Mouse (Mus musculus): ENCODE data around the gene Pbx2. TPM values are rescaled to one million over a fixed set of nuclear protein-coding genes. Genes with fewer than 3 reads are reported as not detected.

The Pbx2 gene
- polyA plus RNA-seq, 1 experiment = 18.1 TPM

- no peak overlapping the region for H3K4me3 ChIP-seq (ENCODE audit: insufficient read depth, poor library complexity, severe bottlenecking)
- TF ChIP-seq FOSL1 (IDR thresholded peaks at IDR 0.05; ENCODE audit: insufficient read depth, low read length, poor library complexity, severe bottlenecking) (no peak), MYOG (IDR thresholded peaks at IDR 0.05; ENCODE audit: control insufficient read depth, extremely low read depth, insufficient read length) (no peak), USF1 (IDR thresholded peaks at IDR 0.05; ENCODE audit: low read depth) (no peak), CTCF (IDR thresholded peaks at IDR 0.05; ENCODE audit: control insufficient read depth, insufficient read depth, insufficient read length) (no peak), MYOD1 (IDR thresholded peaks at IDR 0.05; ENCODE audit: control insufficient read depth, insufficient read length, low read depth) (no peak), CEBPB (IDR thresholded peaks at IDR 0.05; ENCODE audit: low read depth) (no peak), MAX (IDR thresholded peaks at IDR 0.05) (no peak)
- peaks cover 7% of the 10 kb centered on the region for H3K36me3 ChIP-seq (ENCODE audit: control insufficient read depth, insufficient read depth)
- H3K79me2 ChIP-seq (ENCODE audit: control insufficient read depth, insufficient read depth) = peaks cover 20% of the 10 kb centered on the region
- peaks cover 2% of the 10 kb centered on the region for H3K79me3 ChIP-seq (ENCODE audit: low read depth)
- no peak overlapping the region for H3ac ChIP-seq (ENCODE audit: control insufficient read depth, insufficient read length, low read depth)
- no peaks in the 10 kb centered on the region for H3K27me3 ChIP-seq (ENCODE audit: control insufficient read depth, insufficient read depth, insufficient read length)
These were observed 695 bp upstream of the Pbx2 start for GRCm38 (mm10) chr17:34590154-34590987.

GRCm38 (mm10) chr17:34591994-34592375 is 919 bp downstream of the Pbx2 start:
- Histone ChIP-seq H3ac (ENCODE audit: control insufficient read depth, insufficient read length, low read depth) (peak overlapping the region; percentile 83), H3K4me3 (ENCODE audit: insufficient read depth, poor library complexity, severe bottlenecking) (peak overlapping the region; percentile 59), H3K79me2 (ENCODE audit: control insufficient read depth, insufficient read depth) (peaks cover 20% of the 10 kb centered on the region), H3K79me3 (ENCODE audit: low read depth) (peaks cover 2% of the 10 kb centered on the region), H3K36me3 (ENCODE audit: control insufficient read depth, insufficient read depth) (peaks cover 14% of the 10 kb centered on the region), H3K27me3 (ENCODE audit: control insufficient read depth, insufficient read depth, insufficient read length) (no peaks in the 10 kb centered on the region)
- no peak for TF ChIP-seq CTCF (IDR thresholded peaks at IDR 0.05; ENCODE audit: control insufficient read depth, insufficient read depth, insufficient read length)

- H3K79me2 ChIP-seq (ENCODE audit: control insufficient read depth, insufficient read depth) = peaks cover 20% of the 10 kb centered on the region
- H3K36me3 ChIP-seq (ENCODE audit: control insufficient read depth, insufficient read depth) = peaks cover 14% of the 10 kb centered on the region
- TF ChIP-seq CEBPB (IDR thresholded peaks at IDR 0.05; ENCODE audit: low read depth) (no peak), CTCF (IDR thresholded peaks at IDR 0.05; ENCODE audit: control insufficient read depth, insufficient read depth, insufficient read length) (no peak), MYOG (IDR thresholded peaks at IDR 0.05; ENCODE audit: control insufficient read depth, extremely low read depth, insufficient read length) (no peak), FOSL1 (IDR thresholded peaks at IDR 0.05; ENCODE audit: insufficient read depth, low read length, poor library complexity, severe bottlenecking) (no peak), MAX (IDR thresholded peaks at IDR 0.05) (no peak), MYOD1 (IDR thresholded peaks at IDR 0.05; ENCODE audit: control insufficient read depth, insufficient read length, low read depth) (no peak), USF1 (IDR thresholded peaks at IDR 0.05; ENCODE audit: low read depth) (no peak)
- H3K79me3 ChIP-seq (ENCODE audit: low read depth) = peaks cover 2% of the 10 kb centered on the region
- H3K4me3 ChIP-seq (ENCODE audit: insufficient read depth, poor library complexity, severe bottlenecking) = peak overlapping the region; percentile 59
- no peaks in the 10 kb centered on the region for H3K27me3 ChIP-seq (ENCODE audit: control insufficient read depth, insufficient read depth, insufficient read length)
- peak overlapping the region; percentile 3 for H3ac ChIP-seq (ENCODE audit: control insufficient read depth, insufficient read length, low read depth)
These were observed 1.8 kb downstream of the Pbx2 start for GRCm38 (mm10) chr17:34592581-34593549.

GRCm38 (mm10) chr17:34593752-34594525 is 2.9 kb downstream of the Pbx2 start:
- H3ac ChIP-seq (ENCODE audit: control insufficient read depth, insufficient read length, low read depth) = peak overlapping the region; percentile 3
- H3K79me3 ChIP-seq (ENCODE audit: low read depth) = peaks cover 2% of the 10 kb centered on the region
- H3K4me3 ChIP-seq (ENCODE audit: insufficient read depth, poor library complexity, severe bottlenecking) = peak overlapping the region; percentile 59
- H3K27me3 ChIP-seq (ENCODE audit: control insufficient read depth, insufficient read depth, insufficient read length) = no peaks in the 10 kb centered on the region
- peaks cover 14% of the 10 kb centered on the region for H3K36me3 ChIP-seq (ENCODE audit: control insufficient read depth, insufficient read depth)
- TF ChIP-seq CEBPB (IDR thresholded peaks at IDR 0.05; ENCODE audit: low read depth) (no peak), MYOD1 (IDR thresholded peaks at IDR 0.05; ENCODE audit: control insufficient read depth, insufficient read length, low read depth) (peak; percentile 58)
- peaks cover 20% of the 10 kb centered on the region for H3K79me2 ChIP-seq (ENCODE audit: control insufficient read depth, insufficient read depth)

GRCm38 (mm10) chr17:34596098-34596497 is 5.0 kb downstream of the Pbx2 start:
- Histone ChIP-seq H3ac (ENCODE audit: control insufficient read depth, insufficient read length, low read depth) (no peak overlapping the region), H3K27me3 (ENCODE audit: control insufficient read depth, insufficient read depth, insufficient read length) (no peaks in the 10 kb centered on the region), H3K36me3 (ENCODE audit: control insufficient read depth, insufficient read depth) (peaks cover 18% of the 10 kb centered on the region), H3K79me3 (ENCODE audit: low read depth) (peaks cover 2% of the 10 kb centered on the region), H3K79me2 (ENCODE audit: control insufficient read depth, insufficient read depth) (peaks cover 20% of the 10 kb centered on the region), H3K4me3 (ENCODE audit: insufficient read depth, poor library complexity, severe bottlenecking) (no peak overlapping the region)
- TF ChIP-seq CTCF (IDR thresholded peaks at IDR 0.05; ENCODE audit: control insufficient read depth, insufficient read depth, insufficient read length) = no peak
- no peak for TF ChIP-seq FOSL1 (IDR thresholded peaks at IDR 0.05; ENCODE audit: insufficient read depth, low read length, poor library complexity, severe bottlenecking)
- TF ChIP-seq MYOG (IDR thresholded peaks at IDR 0.05; ENCODE audit: control insufficient read depth, extremely low read depth, insufficient read length) = no peak
- TF ChIP-seq MYOD1 (IDR thresholded peaks at IDR 0.05; ENCODE audit: control insufficient read depth, insufficient read length, low read depth) = no peak
- no peak for TF ChIP-seq USF1 (IDR thresholded peaks at IDR 0.05; ENCODE audit: low read depth)
- TF ChIP-seq MAX (IDR thresholded peaks at IDR 0.05) = no peak
- no peak for TF ChIP-seq CEBPB (IDR thresholded peaks at IDR 0.05; ENCODE audit: low read depth)
